Mouse (Mus musculus) left cerebral cortex, adult 9 months (tissue): ENCODE data around the gene Prpf4.

ENCODE experiments used
- DNase-seq, 2 experiments: peaks; one replicate each; pipeline ENCODE4 v3.0.0; 2022; ENCODE audit warnings: low spot score in 2 of 2

Gene Prpf4

DNA sequence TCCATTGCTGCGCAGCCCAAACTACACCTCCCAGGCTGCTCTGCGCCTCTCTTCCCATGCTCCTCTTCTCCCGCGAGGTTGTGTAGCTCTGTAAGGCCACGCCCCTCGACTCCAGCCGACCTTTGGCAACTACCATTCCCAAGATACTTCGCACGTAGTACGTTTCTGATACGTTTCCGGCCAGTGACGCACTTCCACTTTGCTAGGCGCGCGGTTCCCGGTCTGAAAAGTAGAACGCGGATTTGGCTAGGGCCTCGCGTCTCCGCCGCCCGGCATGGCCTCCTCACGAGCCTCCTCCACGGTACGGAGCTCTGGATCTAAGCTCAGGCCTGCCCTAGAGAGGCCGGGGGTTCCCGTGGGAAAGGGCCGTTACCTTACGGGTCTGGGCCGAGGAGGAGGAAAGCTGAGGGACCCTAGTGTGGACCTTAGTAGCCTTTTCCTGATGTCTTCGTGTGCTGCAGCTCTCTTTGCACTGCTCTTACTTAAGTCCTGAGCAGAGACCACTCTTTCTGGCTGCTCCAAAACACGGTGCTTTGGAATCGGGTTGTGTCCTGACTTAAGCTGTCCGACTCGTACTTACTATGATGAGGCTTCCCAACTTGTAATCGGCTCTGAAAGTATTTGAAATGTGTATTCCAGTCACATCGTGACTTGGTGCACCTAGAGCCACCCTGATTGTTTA lies at the start of gene Prpf4, which contains the start of gene Cdc26:
TSS of gene Prpf4 (plus strand) at position 197 of the 682 bp plus-strand sequence.
TSS of gene Cdc26 (minus strand) at position 42 of the 682 bp plus-strand sequence.
- peak; percentile 95 to 99 for DNase-seq

DNA sequence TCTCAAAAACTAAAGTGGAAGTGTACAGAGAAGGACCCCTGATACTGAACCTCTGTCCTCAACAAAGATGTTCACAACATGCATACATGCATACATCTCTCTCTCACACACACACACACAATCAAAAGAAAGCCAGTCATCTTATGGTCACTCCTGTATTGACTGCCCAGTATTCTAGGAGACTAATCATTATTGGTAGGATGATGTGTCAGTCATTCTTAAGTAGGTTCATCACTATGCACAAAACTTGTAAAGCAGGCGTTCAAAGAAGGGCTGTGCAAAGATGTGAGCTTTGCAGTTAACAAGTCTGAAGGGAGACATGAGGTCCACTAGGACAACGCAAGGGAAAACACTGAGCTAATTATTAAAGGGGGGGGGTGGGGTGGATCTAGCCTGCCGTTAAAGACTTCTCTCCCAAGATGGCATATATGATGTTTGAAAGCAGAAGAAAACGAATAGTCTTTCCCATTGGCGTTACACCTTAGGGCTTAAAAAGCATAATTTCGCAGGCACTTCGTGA lies 49.3 kb upstream of the Prpf4 start:
- DNase-seq = no peak

DNA sequence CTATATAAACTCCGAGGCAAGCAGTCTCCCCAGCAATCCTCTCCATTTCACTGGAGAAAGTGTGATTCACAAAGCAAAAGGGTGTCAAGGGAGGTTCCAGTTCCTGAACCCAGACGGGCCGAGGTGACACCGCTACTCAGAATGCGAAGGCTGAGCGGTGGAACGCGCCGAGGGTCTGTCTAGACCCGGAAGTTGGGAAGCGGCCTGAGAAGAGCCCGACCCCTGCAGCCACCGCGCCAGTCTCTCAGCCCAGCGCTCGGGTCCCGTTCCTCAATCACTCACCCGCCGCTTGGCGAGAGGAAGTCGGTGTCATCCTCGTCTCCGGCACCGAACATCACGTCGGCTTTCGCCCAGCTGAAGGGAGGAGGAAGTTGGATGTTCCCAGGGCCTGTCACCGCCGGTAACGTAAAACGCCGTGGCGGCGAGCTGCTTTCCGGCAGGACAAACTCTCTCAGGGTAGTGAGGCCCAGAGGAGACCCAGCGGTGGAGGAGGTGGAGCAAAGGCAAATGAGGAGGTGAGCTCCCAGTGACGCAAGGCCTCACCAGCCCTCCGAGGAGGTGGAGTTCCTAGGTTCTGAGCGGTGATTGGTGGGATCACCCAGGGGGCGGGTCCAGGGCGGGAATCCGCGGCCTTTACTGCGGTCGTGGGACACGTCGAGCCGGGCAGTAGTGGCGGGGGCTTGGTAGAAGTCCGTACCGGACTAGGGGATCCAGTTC lies 48.4 kb upstream of the Prpf4 start, which contains the start of the genes Fkbp15 and Slc31a1:
TSS of gene Fkbp15 (minus strand) at position 461 of the 717 bp plus-strand sequence.
TSS of gene Slc31a1 (plus strand) at position 640 of the 717 bp plus-strand sequence.
- peak; percentile 94 to 97 for DNase-seq

DNA sequence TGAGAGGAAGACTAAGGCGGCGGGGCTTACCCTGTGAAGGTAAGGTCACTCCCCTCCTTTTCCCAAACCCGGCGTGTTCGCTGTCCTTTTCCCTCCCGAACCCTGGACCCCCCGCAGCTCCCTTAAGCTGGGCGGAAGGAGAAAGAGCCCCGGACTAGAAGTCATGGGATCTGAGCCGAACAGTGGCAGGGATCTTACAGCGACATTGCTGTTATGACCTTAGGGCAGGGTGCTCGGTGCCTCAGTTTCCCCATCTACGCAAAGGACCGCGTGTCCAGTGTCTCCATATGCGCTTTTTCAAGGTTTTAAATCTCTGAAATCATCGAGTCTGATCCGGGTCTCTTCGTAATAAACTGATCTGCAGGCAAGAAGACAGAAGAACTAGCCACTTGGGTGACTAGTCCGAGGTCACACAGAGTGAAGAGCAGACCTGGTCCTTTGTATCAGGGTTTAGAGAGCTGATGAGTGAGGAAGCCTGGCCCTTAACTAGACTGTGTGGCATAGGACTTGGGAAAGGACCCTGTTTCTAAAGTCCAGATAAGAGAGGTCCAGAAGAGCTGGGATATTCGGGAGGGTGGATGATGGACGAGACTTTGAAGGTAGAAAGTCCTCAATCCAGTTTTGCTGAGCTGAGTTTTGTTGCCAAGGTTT lies 47.7 kb upstream of the Prpf4 start:
- no peak for DNase-seq

DNA sequence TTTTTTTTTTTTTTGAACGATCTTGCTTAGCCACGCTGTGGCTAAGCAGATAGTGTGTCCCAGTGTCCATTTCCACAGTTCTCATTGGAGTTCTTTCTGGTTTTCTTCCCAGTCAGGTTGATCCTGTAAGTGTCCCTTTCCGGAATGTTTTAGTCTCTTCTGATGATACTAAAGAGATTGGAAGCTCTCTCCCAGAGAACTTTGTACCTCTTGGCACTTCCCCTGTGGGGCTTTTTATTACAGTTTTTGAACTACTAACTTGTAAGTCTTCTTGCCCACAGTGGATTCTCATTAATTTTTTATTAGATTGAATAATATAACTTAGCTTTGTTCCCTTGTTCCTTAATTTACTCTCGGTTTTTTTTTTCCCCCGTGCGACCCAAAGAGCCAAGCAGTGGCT lies 47.0 kb upstream of the Prpf4 start:
- no peak for DNase-seq

DNA sequence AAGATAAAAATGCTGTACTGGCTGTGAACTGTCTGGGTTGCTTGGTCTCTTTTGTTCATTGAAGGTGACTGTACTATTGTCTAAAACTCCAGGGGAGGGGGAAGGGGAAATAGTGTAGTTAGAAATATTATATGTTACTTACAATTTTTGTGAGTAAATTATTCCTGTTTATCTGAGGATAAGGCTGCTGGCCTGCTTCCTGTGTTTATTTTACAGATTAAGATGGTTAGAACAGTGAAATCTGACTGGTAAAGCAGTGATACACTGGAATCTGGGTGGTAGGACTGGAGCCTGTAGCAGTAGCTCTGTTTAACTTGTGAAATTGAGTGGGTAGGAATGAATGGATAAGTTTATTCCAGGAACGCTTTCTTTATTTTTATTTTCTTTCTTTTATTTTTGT lies 46.6 kb upstream of the Prpf4 start:
- DNase-seq = no peak

DNA sequence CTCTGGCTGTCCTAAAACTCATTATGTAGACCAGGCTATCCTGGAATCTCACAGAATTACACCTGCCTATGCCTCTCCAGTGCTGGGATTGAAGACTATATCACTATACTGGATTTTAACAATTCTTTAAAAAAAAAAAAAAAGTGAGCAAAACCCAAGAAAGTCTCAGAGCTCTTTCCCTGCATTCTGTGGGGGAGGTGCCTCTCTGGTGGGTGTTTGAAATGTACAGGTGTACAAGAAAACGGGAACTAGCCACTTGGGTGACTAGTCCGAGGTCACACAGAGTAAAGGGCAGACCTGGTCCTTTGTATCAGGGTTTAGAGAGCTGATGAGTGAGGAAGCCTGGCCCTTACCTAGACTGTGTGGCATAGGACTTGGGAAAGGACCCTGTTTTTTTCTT lies 46.2 kb upstream of the Prpf4 start:
- DNase-seq = no peak

DNA sequence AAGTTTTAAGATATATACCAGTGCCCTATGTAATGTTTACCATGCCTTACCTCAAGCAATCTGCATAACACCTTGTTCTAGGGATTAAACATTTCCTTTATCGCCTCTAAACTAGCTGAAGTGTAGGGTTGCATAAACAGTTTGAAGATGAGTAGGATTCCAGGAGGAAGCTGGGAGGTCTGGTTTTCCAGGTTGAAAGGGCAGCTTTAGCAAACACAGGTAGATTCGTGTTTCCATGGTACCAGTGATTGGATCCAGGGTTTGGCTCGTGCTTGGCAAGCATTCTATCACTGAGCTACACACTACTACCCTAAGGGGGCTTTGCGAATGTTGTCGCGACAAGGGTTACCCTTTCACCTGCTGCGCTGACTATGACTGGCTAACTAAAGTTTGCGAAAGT lies 44.3 kb upstream of the Prpf4 start:
- no peak for DNase-seq

DNA sequence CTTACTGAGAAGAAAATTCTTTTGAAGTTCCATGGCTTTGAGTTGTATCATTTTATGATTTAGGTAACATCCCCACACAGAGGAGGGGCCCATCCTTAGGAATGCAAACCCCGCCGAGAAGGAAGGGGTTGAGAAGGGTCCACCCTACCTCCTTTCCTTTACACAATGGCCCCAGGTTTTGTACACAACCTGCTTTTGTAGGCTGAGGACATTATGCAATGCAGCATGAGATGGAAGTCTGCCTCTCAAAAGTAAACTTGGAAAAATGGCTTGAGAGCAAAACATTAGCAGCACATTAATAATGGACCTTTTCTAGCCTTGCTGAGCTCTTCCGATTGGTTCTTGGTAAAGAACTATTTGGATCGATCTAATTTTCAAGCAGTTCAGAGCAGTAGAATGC lies 42.3 kb upstream of the Prpf4 start:
- no peak for DNase-seq

DNA sequence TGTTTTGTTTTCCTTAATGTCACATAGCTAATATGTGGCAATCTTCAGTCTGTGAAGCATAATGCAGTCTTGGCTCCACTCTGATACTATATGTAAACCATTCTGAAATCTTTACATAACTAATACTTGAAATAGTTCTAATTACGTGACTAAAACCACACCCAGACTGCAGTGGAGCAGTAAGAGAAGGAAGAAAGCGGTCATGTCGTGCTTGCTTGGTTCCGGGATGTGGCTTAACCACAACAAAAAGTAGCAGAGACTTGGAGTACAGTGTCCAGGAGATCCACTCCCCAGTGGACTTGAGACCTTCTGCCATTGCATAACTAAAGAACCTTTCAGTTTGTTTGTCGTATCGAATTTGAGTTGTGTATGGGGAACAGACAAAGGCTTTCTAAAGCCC lies 41.0 kb upstream of the Prpf4 start:
- no peak for DNase-seq

DNA sequence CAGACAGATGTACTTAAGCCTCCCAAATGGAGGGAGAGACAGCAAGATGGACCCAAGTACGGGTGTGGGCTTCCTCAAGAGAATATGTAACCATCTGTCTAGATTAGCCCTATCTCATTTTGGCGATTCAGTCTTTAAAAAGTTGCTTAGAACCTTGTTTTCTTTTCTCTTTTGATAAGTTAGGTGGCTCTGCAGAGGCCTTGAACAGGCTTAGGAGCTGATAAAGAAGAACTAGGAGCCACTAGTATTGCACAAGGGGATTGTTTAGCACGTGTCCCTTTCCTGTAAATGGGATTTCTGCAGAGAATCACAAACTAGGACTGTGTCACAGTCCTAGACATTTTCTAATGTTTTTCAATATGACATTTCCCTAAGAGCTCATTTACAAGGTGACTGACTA lies 39.5 kb upstream of the Prpf4 start:
- no peak for DNase-seq

DNA sequence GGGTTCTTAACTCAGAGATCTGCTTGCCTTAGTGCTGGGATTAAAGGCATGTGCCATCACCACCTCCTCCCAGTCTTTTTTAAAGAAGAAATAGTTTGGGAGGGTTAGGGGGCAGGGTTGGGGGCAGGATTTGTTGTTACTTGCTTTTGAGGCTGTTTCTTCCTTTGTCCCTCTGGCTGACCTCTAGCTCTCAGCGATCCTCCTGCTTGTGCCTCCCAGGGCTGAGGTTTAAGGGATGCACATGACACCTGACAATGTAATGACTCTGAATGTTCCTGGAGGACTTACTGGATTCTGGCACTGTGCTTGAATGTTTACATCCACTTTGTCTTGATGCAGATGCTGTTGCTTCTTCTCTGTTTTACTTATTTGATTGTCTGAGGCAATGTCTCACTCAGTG lies 36.2 kb upstream of the Prpf4 start:
- no peak for DNase-seq

DNA sequence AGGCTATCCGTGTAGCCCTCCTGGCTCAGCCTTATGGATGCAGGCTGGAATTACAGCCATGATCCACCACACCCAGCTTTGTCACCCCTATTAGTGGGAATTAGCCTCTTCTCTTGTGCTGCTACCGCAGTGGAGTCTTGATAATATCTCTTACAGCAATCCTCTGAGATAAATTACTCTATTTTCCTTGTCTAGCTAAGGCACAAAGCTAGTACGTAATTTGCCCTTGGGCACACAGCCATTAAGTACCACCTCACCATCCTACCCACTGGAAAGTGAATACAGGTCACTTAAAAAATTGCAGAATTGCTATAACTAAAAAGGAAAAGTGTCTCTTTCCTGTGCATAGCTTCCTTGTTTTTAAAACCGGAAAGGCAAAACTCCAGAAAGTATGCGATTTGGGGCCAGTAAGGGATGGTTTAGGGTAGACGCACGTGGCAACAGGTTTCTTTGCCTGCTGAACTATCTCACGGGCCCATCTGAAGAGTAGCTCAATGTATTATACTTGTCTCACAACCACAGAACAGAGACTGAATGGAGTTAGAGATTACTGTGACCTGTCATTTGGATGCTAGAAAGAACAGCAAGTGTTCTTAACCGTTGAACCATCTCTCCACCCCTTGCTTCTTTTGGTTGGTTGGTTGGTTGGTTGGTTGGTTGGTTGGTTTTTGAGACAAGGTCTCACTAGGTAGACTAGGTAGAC lies 35.6 kb upstream of the Prpf4 start:
- DNase-seq = no peak

DNA sequence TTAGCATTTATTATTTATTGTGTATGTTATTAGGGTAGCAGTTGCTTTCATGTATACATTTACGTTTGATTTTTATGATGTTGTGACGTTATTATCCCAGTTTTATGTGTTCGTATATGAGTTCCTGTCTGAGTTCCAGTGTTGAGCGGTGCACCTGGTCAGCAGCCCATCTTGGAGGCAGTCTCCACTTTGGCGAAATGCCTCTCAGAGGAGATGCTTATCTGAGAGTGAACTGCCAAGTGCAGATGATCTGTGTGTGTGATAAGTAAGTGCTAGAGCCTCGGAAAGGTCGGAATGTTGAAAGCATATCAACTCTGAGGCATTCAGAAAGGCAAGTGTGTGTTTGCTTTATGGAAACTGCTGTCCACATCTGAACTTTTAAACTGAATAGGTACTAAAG lies 34.9 kb upstream of the Prpf4 start:
- no peak for DNase-seq

DNA sequence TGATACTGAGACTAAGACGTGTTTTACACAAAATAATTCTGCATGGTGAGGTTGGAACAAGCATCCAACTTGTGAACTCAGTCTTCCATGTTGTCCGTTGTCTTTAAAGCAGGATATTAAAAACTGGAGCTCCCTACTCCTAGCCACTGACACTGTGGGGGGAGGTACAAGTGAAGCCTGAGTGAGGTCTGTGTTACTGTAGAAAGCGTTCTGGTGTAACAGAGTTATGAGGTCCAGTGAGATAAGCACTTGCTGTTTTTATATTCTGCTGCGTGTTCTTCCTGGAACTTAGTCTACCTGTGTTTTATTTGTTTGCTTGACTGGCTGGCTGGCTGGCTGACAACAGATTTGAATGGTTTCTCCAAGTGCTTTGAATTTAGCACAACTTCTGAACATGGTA lies 34.3 kb upstream of the Prpf4 start:
- no peak for DNase-seq

DNA sequence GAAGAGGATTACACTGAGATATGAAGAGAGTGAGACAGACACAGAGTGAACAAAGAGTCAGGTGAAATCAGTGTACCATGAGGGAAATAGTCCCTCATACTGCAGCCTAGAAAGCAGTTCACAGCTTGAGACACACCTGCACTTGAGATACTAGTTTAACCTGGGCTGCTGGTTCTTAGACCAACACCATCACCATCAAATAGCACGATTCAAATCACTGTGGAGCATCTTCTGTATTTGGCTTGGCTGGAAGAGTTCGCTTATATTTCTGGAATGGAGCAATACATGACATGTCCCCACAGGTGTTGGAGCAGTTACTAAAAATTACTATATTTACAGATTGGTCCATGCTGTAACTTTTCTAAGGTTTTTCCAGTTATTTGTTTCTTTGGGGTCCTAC lies 32.5 kb upstream of the Prpf4 start:
- DNase-seq = no peak

DNA sequence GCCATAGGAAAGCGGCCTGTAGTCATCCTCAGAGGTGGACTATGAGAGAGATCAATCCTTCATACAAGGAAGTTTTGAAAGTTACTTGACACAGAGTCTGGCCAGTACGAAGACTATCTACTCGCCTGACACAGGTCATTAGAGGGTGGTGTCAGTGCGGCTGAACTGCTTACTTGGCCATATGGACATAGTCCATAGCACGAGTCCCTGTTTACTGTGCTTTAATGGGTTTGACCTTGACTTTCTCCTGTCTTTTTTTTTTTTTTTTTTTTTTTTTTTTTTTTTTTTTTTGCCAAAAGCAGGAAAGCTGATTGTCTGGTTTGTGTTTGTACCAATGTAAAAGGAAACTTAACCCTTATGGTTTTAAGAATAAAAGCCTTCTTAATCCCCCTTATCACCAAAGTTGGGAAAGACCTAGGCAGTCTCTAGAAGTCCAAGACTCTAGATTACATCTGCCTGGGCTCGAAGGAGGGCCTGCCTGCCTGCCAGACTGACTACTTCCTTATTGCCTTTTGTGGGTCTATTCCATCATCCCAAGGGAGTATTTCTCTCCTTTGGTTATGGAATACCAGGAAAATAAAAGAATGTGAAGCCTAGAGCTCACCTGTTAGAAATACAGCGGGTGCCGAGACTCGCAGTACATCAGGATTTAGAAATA lies 28.7 kb upstream of the Prpf4 start:
- no peak for DNase-seq

DNA sequence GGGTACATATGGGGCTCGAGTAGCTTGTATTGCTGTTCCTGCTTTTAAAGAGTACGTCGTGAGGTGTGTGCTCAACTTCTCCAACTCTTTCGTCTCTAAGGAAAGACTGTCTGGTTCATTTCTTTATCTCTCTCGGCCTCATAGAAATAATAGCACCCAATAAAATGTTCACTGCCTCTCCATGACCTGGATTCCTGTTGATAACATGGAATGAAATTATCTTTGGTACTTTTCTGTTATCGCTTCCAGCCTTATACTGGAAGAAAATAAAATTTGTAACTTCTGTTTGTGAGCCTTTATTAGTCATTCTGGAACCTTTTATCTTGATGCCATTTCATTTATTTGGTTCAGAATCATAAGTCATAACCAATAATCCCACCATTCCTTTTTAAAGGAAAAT lies 25.4 kb upstream of the Prpf4 start:
- no peak for DNase-seq

DNA sequence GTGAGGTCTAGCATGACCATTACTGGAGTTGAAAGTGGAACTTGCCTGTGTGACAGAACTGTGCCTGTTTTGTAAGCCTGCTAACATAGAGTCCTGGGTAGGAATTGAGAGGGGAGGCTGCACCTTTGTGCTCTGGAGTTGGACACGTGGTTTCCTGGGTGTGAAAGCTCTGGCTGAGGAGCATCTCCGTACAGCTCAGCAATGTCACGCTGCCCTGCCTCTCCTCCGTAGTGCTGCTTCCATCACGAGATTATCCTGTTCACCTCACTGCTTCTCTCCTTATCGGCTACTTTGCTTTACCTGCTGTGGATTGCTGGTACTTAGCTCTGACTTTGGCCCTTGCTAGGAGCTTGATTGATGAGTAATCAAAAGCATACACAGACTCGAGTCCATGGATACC lies 24.8 kb upstream of the Prpf4 start:
- no peak for DNase-seq

DNA sequence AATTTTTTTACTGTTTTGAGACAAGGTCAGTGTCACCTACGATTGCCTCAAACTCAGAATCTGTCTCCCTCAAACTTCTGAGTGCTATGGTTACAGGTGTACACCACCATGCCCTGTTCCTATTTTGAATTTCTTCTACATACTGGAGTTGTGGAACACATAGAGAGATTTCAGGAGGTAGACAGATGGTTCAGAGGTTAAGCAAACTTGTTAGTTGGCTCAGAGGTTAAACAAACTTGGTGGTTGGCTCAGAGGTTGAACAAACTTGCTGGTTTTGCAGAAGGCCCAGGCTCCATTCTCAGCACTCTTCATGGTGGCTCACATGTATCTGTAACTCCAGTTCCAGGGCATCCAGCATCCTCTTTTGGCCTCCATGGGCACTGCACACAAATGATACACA lies 24.4 kb upstream of the Prpf4 start:
- no peak for DNase-seq

DNA sequence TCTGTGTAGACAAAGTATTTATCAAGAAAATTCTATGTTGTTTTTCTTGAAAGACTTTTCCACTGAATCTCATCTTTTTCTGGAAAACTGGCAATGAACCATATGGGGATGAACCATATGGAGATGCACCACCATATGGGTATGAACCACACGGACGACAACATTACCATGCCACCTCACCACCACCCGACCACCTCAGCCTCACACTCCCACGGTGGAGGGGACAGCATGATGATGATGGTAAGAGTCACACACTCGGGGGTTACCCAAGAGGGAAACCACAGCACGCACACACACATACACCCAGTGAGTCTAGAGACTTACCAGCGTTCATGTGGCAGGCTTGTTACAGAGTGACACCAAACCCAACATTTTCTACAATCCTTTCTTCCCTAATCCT lies 23.2 kb upstream of the Prpf4 start:
- DNase-seq = peak in 1 of 2 experiments; percentile 38
